Mouse (Mus musculus): Measurements from ENCODE around the gene Foxo6. TPM values are rescaled to one million over a fixed set of nuclear protein-coding genes. Genes with fewer than 3 reads are reported as not detected.

Foxo6 gene
- total RNA-seq, 2 experiments from 2014 or later: not detected

DNA sequence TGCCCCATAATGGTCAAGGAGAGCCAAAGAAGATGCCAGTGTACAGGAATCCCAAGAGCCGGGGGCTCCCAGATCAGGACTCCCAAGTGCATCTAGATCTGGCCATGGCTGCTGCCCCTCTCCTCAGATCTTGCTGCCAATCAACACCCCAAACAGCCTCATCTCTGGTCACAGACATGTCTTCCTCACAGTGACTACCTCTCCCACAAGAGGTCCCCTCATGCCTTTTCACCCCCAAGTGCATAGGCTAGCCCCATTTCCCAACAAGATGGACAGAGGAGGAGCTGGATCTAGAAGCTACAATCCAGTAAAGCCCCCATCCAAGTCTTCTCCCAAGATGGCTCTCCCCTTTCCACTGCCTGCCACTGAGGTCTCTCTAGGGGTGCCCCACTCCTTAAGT, 1.4 kb downstream of the Foxo6 start:
- no peak for ATAC-seq (replicated peaks; ENCODE audit: low FRiP score, poor library complexity, severe bottlenecking)

DNA sequence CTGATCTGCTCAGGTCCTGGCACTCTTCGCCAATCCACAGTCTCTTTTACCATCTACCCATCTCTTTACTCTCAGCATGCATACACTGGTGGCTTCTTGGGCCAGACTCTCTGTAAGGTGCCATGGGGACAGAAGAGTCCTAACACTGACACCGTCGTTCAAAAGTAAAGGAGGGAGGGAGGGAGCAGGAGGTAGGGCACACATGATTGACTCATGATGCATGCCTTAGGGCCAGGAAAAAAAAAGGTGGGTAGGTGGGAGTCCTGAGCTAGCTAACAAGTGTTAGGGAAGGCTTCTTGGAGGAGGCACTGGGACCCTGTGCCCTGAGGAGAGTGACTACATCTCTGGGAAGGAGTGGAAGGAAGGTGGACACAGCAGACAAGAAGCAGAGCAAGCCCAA, 1.9 kb downstream of the Foxo6 start:
- ATAC-seq (replicated peaks; ENCODE audit: low FRiP score, poor library complexity, severe bottlenecking): no peak

DNA sequence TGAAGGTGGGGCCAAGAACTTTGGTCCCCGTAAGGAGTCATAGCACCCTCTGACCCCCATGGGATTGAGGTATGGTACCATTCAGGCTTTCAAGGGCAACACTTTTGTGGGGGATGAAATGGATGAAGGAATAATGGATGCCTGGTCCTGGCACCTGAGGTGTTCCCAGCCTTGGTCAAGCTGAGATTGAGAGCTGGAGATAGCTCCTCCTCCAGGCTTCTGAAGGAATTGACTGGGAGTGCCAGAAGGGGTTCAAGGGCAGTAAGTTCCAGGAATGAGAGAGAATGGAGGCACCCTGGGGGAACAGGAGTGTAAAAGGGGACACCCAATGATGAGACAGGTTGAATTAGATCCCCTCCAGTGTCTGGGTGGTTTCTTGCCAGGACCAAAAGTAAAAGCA, 3.0 kb downstream of the Foxo6 start:
- no peak for ATAC-seq (replicated peaks; ENCODE audit: low FRiP score, poor library complexity, severe bottlenecking)

DNA sequence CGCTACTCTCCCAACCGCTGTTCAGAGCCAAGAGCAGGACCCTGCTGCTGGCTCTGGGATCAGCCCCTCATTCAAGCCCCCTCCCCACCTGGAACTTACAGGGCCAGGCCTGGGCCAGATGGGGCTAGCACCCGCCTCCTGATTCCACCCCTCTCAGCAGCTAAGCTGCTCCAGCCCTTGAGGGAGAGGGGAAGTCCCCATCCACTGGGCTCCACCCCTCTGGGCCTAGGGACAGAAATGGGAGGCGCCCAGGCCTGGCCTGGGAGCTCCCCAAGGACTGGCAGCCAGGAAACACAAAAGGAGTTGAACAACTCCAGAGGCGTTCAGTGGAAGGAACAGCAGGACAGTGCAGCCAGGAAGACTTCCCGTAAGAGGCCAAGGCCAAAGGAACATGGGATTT, 4.0 kb downstream of the Foxo6 start:
- no peak for ATAC-seq (replicated peaks; ENCODE audit: low FRiP score, poor library complexity, severe bottlenecking)

DNA sequence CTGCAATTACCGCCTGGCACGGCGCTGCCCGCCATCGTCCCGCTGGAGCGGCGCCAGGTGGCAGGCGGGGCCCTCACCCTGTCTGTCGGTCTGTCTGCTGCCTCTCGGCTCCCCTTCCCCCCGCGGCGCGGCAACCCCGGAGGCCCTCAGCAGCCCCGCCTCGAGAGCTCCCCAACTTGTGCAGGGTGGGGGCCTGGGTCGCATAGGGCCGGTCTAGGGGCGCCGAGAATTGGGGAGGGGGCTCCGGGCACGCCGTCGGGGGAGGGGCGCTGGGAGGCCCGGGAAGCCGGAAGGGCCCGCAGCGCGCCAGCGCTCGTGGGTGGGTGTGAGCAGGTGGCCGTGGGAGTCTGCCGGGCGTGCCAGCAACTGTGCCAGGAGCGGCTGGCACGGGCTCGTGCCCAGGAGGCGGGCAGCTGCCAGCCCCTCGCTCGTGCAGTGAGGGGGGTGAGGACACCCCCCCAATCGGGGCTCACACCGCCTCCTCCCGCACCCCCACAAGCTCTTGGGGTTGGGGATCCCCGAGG, 4.5 kb downstream of the Foxo6 start:
- no peak for ATAC-seq (replicated peaks; ENCODE audit: low FRiP score, poor library complexity, severe bottlenecking)

DNA sequence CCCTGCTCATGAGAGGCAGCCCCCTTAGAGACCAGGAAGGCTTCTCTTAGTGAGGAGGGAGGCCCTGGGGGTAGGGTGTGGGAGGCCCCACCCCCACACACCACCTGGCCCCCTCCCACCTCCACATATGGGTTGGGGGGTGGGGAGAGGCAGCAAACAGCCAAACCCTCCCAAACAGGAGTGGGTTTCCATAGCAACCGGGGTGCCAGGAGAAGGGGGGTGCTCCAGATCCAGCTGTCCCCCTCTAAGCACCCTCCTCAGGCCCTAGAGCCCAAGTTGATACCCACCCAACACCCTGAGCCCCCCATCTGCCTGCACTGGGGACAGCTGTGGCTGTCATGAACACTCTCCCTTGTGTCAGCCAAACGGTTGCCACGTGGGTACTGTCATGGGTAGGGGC, 6.1 kb downstream of the Foxo6 start:
- no peak for ATAC-seq (replicated peaks; ENCODE audit: low FRiP score, poor library complexity, severe bottlenecking)

DNA sequence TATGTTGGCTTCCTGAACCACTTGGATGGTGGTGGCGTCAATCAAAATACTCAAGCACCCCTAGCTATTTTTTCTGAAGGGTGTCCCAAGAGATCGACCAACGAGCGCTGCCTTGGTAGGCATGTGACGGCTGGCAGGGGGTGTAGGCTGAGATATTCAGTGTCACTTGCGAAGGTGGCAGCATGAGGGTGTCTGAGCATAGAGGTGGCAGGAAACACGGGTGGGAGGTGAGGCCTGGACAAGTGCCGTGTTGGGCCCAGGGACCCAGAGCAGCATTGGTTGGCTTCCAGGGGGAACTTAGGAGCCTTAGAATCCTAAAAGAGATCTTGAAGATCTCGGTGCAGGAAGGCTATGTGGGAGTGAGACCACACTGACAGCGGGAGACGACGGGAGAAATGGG, 6.7 kb downstream of the Foxo6 start:
- ATAC-seq (replicated peaks; ENCODE audit: low FRiP score, poor library complexity, severe bottlenecking): no peak

DNA sequence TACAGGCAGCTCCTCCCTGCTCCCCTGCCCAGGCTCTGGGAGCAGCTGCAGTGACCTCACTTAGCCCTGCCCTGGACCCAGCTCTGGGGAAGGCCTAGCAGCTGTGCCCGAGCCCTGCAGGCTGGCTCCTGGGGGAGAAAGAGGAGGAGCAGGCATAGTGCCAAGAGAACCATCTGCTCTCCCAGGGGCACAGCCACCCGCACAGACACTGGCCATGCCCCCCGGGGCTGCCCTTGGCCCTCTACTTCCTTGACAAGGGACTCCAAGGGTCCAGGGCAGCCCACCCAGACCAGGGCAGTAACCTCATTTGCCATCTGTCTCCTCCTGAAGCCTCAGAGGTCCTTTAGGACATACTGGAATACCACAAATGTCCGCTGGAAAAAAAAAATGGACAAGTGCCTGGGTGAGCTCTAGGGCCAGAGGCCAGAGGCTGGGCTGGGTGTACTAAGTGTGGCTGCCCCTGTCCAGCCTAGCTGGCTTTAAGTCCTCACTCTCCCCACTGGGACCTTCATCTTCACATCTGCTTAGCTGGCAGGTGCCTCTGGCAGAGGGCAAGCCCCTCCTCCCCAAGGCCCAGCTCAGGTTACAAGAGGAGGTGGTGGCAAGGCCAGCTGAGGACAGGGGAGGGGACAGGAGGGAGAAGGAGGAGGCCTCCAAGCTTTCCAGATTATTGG, 9.8 kb downstream of the Foxo6 start:
- ATAC-seq (replicated peaks; ENCODE audit: low FRiP score, poor library complexity, severe bottlenecking): no peak

DNA sequence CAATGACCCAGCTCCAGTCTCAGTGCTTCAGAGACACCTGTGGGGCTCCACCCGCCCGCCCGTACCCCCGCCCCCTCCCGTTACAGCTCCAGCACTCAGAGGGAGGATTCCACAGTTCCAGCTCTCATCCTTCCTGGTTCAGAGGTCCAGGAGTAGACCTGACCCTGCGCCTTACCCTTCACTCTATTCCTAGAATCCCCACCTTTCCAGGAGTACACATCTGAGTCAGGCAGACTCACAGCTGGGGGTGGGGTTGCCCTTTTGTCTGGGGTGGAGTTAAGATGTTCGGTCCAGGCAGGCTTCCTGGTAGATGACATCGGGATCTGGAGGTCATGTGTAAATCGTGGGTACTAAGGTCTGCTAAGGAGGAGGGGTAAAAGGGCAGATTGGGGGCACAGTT, 11.7 kb downstream of the Foxo6 start:
- no peak for ATAC-seq (replicated peaks; ENCODE audit: low FRiP score, poor library complexity, severe bottlenecking)

DNA sequence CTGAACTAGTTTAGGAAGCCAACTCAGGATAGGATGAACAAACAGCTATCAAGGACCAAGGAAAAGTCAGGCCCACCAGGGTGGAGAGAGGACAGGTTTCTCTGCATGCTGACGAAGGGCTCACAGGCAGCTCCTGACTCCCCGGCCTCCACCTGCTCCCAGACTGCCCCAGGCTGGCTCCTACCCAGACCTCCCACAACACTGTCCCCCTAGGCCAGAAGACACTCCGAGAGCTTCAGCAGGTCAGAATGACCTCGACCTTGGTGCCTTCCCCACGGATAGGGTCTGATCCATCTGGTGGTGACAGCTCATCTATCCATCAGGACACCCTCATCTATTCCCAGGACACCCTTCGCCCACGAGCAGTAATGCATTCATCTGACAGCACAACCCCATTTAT, 13.6 kb downstream of the Foxo6 start:
- ATAC-seq (replicated peaks; ENCODE audit: low FRiP score, poor library complexity, severe bottlenecking): no peak

DNA sequence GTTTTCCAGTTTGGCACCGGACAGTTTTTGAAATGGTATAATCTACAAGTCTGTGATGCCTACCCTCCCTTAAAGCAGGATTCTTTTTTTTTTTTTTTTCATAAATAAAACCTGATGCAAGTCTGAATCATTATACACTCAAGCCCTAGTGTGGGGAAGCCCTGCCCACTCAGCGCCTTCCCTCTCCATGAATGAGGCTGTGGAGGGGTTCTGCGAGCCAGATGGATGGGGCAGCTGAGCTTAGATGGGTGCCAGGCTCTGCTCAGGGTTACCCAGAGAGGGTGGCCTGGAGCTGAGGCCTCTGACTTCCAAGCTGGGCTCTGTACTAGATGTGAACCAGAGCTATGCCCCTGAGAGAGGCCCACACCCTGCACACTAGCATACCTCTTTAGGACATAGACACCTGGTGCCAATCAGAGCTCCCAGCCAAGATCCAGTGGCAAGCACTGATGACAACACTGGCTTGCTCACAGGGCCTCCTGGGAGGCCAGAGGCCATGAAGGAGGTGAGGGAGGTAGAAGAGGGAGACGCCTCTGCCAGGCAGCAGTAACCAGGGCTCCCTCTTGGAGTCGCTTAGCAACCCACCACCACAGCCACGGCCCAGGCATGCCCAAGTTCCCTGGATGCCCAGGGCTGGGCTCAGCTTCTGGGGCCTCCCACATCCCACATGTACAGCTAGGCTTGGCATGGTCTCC, 15.1 kb downstream of the Foxo6 start:
- no peak for ATAC-seq (replicated peaks; ENCODE audit: low FRiP score, poor library complexity, severe bottlenecking)

DNA sequence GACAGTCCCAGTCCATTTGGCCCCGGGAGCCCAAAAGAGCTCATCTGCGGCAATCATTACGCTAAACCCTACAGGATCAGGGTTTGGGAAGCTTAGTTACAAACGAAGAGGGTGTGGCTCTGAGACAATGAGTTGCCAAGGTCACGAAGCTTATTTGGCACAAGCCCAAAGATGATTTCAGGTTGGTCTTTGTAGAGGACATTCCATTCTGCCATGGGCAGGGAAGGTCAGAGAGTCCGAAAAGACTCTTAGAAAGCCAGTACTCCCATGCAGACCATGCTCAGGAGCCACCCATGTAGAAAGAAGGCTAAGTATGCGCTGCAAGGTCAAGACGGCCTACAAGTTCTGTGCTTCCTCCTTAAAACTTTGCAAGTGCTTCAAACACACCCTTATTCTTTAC, 15.9 kb downstream of the Foxo6 start:
- no peak for ATAC-seq (replicated peaks; ENCODE audit: low FRiP score, poor library complexity, severe bottlenecking)

DNA sequence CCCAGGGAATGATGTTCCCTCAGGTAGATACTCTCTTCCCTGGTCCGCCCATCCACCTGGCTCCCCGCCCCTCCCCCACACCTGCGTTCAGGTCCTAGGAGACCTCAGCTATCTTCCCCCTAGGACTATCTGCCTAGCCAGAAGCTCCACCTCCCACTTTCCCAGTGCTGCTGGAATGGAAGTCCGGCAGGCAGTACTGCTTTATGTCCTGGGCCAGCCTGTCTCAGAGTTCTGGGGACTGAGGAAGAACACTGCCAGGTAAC, 16.3 kb downstream of the Foxo6 start:
- no peak for ATAC-seq (replicated peaks; ENCODE audit: low FRiP score, poor library complexity, severe bottlenecking)

DNA sequence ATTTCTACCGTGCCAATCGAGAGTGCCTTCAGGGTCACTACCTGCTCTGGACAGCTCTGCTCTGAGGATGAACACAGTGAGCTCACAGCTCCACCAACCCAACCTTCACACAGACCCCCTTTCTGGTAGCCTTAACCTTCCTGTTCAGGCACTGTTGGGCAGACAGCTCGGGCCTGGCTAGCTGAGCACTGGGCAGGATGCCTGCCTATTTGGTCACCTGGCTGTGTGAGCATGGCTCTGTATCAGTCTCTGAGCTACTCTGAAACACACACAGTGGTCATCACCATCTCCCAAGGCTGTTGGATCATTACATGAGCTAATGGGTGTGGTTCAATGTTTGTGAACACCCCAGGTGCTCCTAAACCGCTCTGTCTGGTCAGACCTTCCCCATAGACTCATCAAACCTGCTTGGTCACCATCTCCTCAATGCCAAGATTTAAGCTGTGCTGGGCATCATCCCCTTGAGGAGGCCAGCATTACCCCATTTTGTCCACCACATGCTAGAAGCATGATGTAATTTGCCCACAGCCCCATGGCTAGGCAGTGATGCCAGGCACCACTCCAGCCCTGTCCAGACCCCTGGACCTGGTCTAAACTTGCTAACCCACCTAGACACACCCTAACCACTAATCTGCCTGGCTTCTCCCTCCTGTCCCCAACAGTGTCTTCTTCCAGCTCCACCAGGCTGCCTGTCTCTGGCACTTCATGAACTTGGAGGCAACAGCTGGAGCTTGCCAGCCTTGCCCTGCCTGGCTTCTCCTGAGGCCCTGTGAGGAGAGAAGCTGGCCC, 16.8 kb downstream of the Foxo6 start:
- no peak for ATAC-seq (replicated peaks; ENCODE audit: low FRiP score, poor library complexity, severe bottlenecking)

DNA sequence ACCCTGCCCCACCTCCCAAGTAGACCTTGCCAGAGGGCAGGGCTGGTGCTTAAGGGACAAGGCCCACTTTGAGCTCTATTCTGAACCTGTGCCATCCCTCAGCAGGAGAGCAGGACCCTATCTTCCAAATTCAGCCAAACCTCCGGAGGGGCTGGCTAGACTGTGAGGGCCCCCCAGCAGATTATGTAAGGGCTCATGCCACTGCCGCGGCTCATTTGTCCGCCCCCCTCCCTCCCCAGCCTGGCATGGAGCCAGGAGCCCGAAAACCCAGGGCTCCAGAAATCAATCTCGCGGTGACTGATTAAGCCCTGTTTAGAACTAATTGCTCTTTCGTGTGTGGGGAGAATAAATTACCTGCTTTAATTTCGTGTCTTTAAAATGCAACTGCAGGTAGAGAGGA, 17.7 kb downstream of the Foxo6 start:
- no peak for ATAC-seq (replicated peaks; ENCODE audit: low FRiP score, poor library complexity, severe bottlenecking)

DNA sequence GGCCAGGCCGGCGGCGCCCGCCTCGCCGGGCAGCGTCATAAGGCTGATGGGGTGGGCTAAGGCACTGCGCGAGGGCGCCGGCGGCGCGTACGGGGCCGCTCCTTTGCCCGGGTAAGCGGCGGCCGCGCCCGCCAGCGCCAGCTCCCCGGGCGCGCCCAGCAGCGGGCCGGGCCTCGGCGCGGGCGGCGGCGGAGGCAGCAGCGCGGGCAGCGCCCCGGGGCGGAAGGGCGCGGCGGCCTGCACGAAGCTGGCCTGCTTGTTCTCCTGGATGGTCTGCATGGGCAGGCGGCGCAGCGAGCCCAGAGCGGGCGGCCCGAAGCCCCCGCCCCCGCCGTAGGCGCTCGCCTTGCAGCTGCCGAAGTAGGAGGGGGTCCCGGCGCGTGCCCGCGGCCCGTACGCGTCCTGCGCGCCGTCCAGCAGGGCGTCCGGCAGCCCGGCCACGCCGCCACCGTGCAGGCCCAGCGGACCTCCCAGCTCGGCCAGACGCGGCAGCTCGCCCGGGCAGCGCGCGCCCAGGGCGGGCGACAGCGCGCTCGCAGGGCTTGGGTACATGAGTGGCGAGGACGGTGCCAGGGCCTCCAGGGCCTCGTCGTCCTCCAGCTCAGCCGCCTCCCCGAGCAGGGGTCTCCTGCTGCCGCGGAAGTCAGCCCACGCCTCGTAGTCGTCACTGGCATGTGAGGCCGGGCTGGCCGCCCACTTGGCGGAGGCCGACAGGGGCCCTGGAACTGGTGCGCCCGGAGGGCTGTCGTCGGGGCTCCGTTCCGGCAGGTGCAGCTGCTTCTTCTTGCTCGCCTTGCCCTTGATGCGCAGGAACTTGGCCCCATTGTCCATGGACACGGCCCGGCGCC, 18.7 kb downstream of the Foxo6 start:
- ATAC-seq (replicated peaks; ENCODE audit: low FRiP score, poor library complexity, severe bottlenecking): no peak

DNA sequence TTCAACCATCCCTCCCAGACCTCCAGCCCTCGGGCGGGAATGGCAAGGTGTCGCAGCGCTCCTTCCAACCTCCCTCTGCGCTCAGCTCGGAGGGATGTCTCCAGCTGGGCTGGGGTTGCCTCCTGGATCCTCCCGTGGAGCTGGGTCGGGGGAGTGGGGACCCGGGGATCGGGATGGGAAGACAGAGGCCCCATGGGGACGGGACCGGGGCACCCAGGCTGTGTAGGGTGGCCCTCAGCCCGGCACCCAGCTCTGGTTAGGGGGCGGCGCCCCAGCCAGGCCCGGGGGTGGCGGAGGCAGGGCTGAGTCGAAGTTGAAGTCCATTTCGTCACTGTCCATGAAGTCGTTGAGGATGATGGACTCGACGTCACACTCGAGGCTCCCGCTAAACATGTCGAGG, 19.5 kb downstream of the Foxo6 start:
- ATAC-seq (replicated peaks; ENCODE audit: low FRiP score, poor library complexity, severe bottlenecking): no peak

DNA sequence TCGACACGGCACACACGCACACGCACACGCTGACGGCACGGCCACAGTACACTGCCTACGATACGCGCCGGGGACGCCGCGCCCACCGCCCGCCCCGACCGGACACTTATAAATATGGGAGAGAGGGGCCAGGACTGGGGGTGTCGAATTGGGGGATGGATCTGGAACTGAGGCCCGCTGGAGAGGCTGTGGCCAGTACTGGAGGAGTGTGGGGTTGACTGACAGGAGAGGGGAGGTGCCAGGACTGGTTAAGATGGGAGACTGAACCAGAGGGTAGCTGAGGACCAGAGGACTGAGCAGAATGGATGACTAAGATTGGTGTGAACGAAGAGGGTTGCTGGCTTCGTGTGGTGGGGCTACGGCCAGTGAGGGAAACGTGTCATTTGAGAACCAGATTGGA, 20.0 kb downstream of the Foxo6 start:
- no peak for ATAC-seq (replicated peaks; ENCODE audit: low FRiP score, poor library complexity, severe bottlenecking)

DNA sequence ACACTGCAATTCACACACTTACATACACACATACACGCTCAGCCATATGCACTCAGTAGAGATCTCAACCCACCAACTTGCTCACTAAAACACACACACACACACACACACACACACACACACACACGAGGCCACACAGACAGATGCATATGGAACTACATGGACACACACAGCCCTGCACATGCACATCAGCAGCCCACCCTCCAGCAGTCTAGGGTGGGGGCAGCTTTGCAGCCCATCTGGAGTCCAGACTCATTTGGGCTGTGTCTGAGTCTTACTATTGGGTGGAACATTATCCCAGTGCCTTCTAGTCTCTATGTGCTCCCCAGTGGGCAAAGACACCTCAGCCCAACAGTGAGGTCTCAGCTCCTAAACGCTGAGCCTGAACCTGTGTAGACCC, 23.0 kb downstream of the Foxo6 start:
- no peak for ATAC-seq (replicated peaks; ENCODE audit: low FRiP score, poor library complexity, severe bottlenecking)

DNA sequence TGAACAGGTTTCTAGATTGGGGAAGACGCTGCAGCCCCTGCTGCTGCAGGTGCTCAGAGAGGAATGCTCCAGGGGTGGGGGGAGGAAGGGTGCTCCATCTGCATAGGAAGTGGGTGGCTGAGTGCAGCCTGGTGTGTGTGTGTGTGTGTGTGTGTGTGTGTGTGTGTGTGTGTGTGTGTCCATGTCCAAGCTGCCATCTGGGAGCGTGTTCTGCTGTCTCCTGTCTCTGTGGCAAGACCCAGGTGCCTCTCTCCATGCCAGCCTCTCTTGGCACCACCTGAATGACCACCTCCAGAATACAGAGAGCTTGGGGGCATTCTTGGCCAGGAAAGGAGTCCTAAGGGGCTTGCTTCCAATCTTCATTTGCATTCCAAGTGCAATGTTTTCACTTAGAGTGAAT, 24.4 kb downstream of the Foxo6 start:
- no peak for ATAC-seq (replicated peaks; ENCODE audit: low FRiP score, poor library complexity, severe bottlenecking)

Measured in erythroid progenitor cell, adult 5-6 weeks (primary cell).